Mouse (Mus musculus) midbrain, embryonic 11.5 days (tissue): Measurements from ENCODE around the gene Pank2. TPM values are rescaled to one million over a fixed set of nuclear protein-coding genes. Genes with fewer than 3 reads are reported as not detected.
"Not testable (repeated sequence)": the region's sequence is repeated elsewhere in the genome, so short reads cannot be mapped to it uniquely, and the experiment has no call there.

Experiments used
- ATAC-seq: fragments of 200-750 bp; cut with Nextera tagmentation; 2 replicates; pipeline ENCODE4 v1.8.0; 2017; ENCODE audit warnings: moderate TSS enrichment, moderate library complexity; ENCODE audit not compliant: low FRiP score
- DNase-seq: peaks from one replicate; pipeline ENCODE4 v3.0.0; 2015; ENCODE audit warnings: low spot score; ENCODE audit errors: missing footprints
- H3K27ac ChIP-seq: fragments of 300-500 bp; sonication (generic); 2 replicates; pipeline ENCODE4 v1.5.1; 2014; ENCODE audit warnings: low read depth, low read length
- H3K27me3 ChIP-seq: fragments of 300-500 bp; sonication (generic); 2 replicates; pipeline ENCODE4 v1.6.1; 2014; ENCODE audit warnings: mild to moderate bottlenecking, low read length, moderate library complexity, mixed read lengths; ENCODE audit not compliant: control insufficient read depth, insufficient read depth
- H3K36me3 ChIP-seq: fragments of 300-500 bp; sonication (generic); 2 replicates; pipeline ENCODE4 v1.6.1; 2014; ENCODE audit warnings: mild to moderate bottlenecking, low read length, moderate library complexity, mixed read lengths; ENCODE audit not compliant: control insufficient read depth, insufficient read depth
- H3K4me1 ChIP-seq: fragments of 300-500 bp; sonication (generic); 2 replicates; pipeline ENCODE4 v1.6.1; 2014; ENCODE audit warnings: low read length; ENCODE audit not compliant: control insufficient read depth, insufficient read depth
- H3K4me2 ChIP-seq: fragments of 300-500 bp; sonication (generic); 2 replicates; pipeline ENCODE4 v1.6.1; 2014; ENCODE audit warnings: mild to moderate bottlenecking, moderate library complexity
- H3K4me3 ChIP-seq: fragments of 300-500 bp; sonication (generic); 2 replicates; pipeline ENCODE4 v1.5.1; 2014; ENCODE audit warnings: low read depth, low read length
- H3K9ac ChIP-seq: fragments of 300-500 bp; sonication (generic); 2 replicates; pipeline ENCODE4 v1.6.1; 2014; ENCODE audit warnings: low read length
- H3K9me3 ChIP-seq: fragments of 300-500 bp; sonication (generic); 2 replicates; pipeline ENCODE4 v1.6.1; 2016; ENCODE audit warnings: low read length; ENCODE audit not compliant: control insufficient read depth
- WGBS: fragments of 180-500 bp; shearing (Covaris S2); extraction: QIAGEN DNeasy Blood & Tissue Kit; methylation state at CpG from one replicate; pipeline ENCODE4 v1.1.7; 2014; 5-methylcytosine and 5-hydroxymethylcytosine counted together
- polyA plus RNA-seq: library from polyadenylated mRNA; unstranded; fragments of >200 nt; fragmentation: Nextera tagmentation; extraction: Ambion mirVana; gene quantifications from 2 replicates; pipeline ENCODE4 v1.2.1, GENCODE M21; 2014

Pank2 gene
- 61.1 and 70.3 TPM in 2 replicates for polyA plus RNA-seq

GRCm38 (mm10) chr2:131262213-131262672, at the start of gene Pank2:
TSS of gene Pank2 (plus strand) at chr2:131262495.
- ATAC-seq (peak; percentile 100), DNase-seq (peak; percentile 99)
- H3K27me3 ChIP-seq = no peaks in the 10 kb centered on the region
- H3K4me3 ChIP-seq = peak within 1 kb of the TSS; percentile 91
- H3K9ac ChIP-seq = peak within 1 kb of the TSS; percentile 98
- H3K27ac ChIP-seq = peak within 1 kb of the TSS; percentile 97
- H3K9me3 ChIP-seq = no peaks in the 10 kb centered on the region
- under 1% methylated on average over 46 of the region's 49 CpGs for WGBS
- no peaks in the 10 kb centered on the region for H3K36me3 ChIP-seq
- peaks cover 16% of the 10 kb centered on the region for H3K4me1 ChIP-seq
- H3K4me2 ChIP-seq = peak within 1 kb of the TSS; percentile 65

GRCm38 (mm10) chr2:131213773-131214172, 48.5 kb upstream of the Pank2 start:
- H3K36me3 ChIP-seq = no peaks in the 10 kb centered on the region
- H3K27ac ChIP-seq = no peak overlapping the region
- H3K4me2 ChIP-seq = no peak overlapping the region
- H3K4me3 ChIP-seq = no peak overlapping the region
- ATAC-seq (no peak), DNase-seq (no peak)
- no peak overlapping the region for H3K9ac ChIP-seq
- peaks cover 9% of the 10 kb centered on the region for H3K4me1 ChIP-seq
- H3K9me3 ChIP-seq = no peaks in the 10 kb centered on the region
- WGBS = 85% methylated on average over 7 of the region's 7 CpGs
- no peaks in the 10 kb centered on the region for H3K27me3 ChIP-seq

- Histone ChIP-seq H3K36me3 (no peaks in the 10 kb centered on the region), H3K4me2 (no peak overlapping the region), H3K9me3 (no peaks in the 10 kb centered on the region), H3K27ac (no peak overlapping the region), H3K9ac (no peak overlapping the region), H3K27me3 (no peaks in the 10 kb centered on the region), H3K4me1 (peaks cover under 1% of the 10 kb centered on the region; the same call in 1 of the 2 replicates), H3K4me3 (no peak overlapping the region)
- 86% methylated on average over 7 of the region's 7 CpGs for WGBS
- DNase-seq (no peak), ATAC-seq (no peak)
Measured at GRCm38 (mm10) chr2:131215941-131216858, 46.1 kb upstream of the Pank2 start.

GRCm38 (mm10) chr2:131220030-131220429, 42.3 kb upstream of the Pank2 start:
- no peaks in the 10 kb centered on the region for H3K36me3 ChIP-seq
- H3K9ac ChIP-seq = no peak overlapping the region
- no peaks in the 10 kb centered on the region for H3K4me1 ChIP-seq
- H3K4me2 ChIP-seq = no peak overlapping the region
- DNase-seq (no peak), ATAC-seq (no peak)
- H3K4me3 ChIP-seq = no peak overlapping the region
- WGBS = 72% methylated on average over 4 of the region's 4 CpGs
- H3K27me3 ChIP-seq = no peaks in the 10 kb centered on the region
- H3K9me3 ChIP-seq = no peaks in the 10 kb centered on the region
- H3K27ac ChIP-seq = no peak overlapping the region

- no peak for DNase-seq
- Histone ChIP-seq H3K9me3 (no peaks in the 10 kb centered on the region), H3K4me1 (no peaks in the 10 kb centered on the region), H3K27me3 (no peaks in the 10 kb centered on the region), H3K4me3 (no peak overlapping the region), H3K9ac (no peak overlapping the region), H3K4me2 (no peak overlapping the region), H3K36me3 (no peaks in the 10 kb centered on the region), H3K27ac (no peak overlapping the region)
- 87% methylated on average over 3 of the region's 3 CpGs for WGBS
- ATAC-seq = no peak
Measured at GRCm38 (mm10) chr2:131221853-131222515, 40.3 kb upstream of the Pank2 start.

GRCm38 (mm10) chr2:131222562-131222961, 39.7 kb upstream of the Pank2 start:
- no peak overlapping the region for H3K27ac ChIP-seq
- H3K4me1 ChIP-seq = no peaks in the 10 kb centered on the region
- no peak for ATAC-seq
- no peak overlapping the region for H3K9ac ChIP-seq
- H3K4me2 ChIP-seq = no peak overlapping the region
- 69% methylated on average over 5 of the region's 5 CpGs for WGBS
- H3K4me3 ChIP-seq = no peak overlapping the region
- no peak for DNase-seq
- H3K36me3 ChIP-seq = no peaks in the 10 kb centered on the region
- H3K9me3 ChIP-seq = no peaks in the 10 kb centered on the region
- no peaks in the 10 kb centered on the region for H3K27me3 ChIP-seq

- H3K4me2 ChIP-seq = no peak overlapping the region
- H3K36me3 ChIP-seq = no peaks in the 10 kb centered on the region
- H3K9ac ChIP-seq = no peak overlapping the region
- H3K27ac ChIP-seq = no peak overlapping the region
- H3K4me1 ChIP-seq = no peaks in the 10 kb centered on the region
- 73% methylated on average over 1 of the region's 1 CpGs for WGBS
- H3K9me3 ChIP-seq = no peaks in the 10 kb centered on the region
- H3K4me3 ChIP-seq = no peak overlapping the region
- no peak for ATAC-seq
- no peaks in the 10 kb centered on the region for H3K27me3 ChIP-seq
- DNase-seq = no peak
Measured at GRCm38 (mm10) chr2:131223569-131223968, 38.7 kb upstream of the Pank2 start.

GRCm38 (mm10) chr2:131225178-131225577, 37.1 kb upstream of the Pank2 start:
- Histone ChIP-seq H3K4me3 (no peak overlapping the region), H3K4me2 (no peak overlapping the region), H3K9me3 (no peaks in the 10 kb centered on the region), H3K27ac (no peak overlapping the region), H3K4me1 (no peaks in the 10 kb centered on the region), H3K27me3 (no peaks in the 10 kb centered on the region), H3K36me3 (no peaks in the 10 kb centered on the region), H3K9ac (no peak overlapping the region)
- ATAC-seq (no peak), DNase-seq (no peak)
- 88% methylated on average over 6 of the region's 6 CpGs for WGBS

GRCm38 (mm10) chr2:131226669-131227068, 35.6 kb upstream of the Pank2 start:
- H3K36me3 ChIP-seq, ATAC-seq, H3K4me1 ChIP-seq, H3K9ac ChIP-seq, DNase-seq, H3K9me3 ChIP-seq, H3K4me3 ChIP-seq, H3K27ac ChIP-seq, H3K27me3 ChIP-seq, H3K4me2 ChIP-seq: not testable (repeated sequence)
- WGBS = 83% methylated on average over 2 of the region's 2 CpGs
